Mouse (Mus musculus): Measurements from ENCODE around the gene Cntn6.

Cntn6 gene

DNA sequence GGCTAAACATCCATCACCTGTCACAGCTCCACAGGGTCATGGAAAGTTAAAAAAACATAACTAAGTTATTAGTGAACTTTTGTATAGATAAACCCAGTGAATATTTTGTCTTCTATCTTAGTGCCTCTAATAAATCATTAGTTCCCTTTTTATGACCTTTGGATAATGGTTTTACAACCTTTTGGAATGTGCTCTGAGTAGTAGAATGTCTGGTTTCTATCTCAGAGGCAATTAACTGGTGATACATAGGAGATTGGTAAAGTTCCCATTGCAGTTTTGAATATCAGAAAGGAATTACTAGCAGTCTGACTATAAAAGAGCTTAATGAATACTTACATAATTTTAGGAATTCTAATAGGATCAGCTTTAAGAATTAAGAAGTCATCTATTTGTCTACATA is 265.5 kb downstream of the Cntn6 start:
- no peak for DNase-seq (ENCODE audit: low spot score)

DNA sequence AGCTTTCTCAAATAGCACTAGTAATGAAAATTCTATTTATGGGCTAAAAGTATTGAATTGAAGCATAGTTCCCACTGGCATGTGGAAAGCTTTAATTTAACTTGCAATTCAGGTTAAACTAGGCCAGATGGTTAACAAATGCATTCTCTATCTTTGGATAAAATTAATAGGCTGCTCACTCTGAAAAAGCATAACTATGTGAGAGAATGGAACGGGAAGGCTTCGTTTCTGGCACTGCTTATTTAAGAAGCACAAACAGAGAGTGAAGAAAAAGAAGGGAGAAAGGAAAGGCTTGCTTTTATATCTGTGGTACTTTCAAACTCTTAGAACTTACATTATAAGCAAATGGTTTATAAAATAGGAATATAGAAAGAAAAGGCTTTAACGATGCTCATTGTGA is 268.6 kb downstream of the Cntn6 start:
- no peak for DNase-seq (ENCODE audit: low spot score)

DNA sequence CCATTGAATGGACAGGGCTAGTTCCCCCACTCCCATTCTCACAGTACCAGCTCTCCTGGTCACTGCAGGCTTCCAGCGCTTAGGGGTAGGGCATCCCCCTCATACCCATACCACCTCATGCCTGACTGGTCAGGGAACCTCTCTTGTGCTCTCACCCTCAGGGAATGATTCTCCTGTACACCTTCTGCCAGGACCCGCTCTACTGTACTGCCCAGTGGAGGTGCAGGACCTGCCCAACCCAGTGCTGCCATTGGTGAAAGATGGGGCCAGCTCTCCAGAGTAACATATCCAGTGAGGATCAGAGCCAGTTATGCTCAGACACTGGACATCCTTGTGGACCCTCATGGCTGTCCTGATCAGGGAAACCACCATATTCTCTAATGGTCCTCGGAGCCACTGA is 291.3 kb downstream of the Cntn6 start:
- no peak for DNase-seq (ENCODE audit: low spot score)

DNA sequence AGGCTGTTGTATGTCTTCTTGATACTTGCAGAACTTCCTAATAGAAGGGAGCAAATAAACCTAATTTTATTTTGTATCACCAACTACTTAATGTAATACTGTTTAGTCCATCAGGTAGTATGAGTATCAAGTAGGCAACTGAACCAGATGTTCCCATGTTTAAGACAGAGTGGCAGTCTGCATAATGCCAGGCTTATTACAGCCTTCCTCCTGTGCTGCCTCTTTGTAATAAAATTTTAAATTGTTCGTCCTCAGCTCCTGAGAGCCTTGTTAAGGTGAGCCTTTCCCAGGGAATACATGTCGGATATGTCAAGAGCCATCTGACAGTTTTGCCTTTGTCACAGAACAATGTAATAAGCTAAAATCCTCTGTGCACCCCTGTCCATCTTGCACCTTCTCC is 294.9 kb downstream of the Cntn6 start:
- no peak for DNase-seq (ENCODE audit: low spot score)

DNA sequence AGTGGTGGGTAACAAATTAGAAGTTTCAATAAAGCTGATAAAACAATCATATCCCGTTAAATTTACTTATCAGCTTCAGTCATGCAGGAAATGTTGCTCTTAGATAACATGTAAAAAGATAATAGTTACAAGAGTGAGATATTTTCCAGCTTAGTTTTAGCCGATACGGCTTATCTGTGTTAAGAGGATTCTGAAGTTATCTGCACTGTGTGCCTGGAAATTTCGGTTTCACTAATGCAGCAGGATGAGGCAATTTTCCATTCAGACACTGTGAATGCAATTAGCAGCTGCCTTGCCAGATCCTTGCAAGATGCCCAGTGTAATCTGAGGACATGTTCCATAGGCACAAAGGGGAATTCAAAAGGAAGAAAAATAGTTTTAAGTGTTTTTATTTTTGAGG is 315.9 kb downstream of the Cntn6 start:
- no peak for DNase-seq (ENCODE audit: low spot score)

GRCm38 (mm10) chr6:104815610-104816009 is 323.0 kb downstream of the Cntn6 start:
- DNase-seq (ENCODE audit: low spot score) = no peak

GRCm38 (mm10) chr6:104879711-104880110 is 387.1 kb downstream of the Cntn6 start:
- DNase-seq (ENCODE audit: low spot score) = no peak

GRCm38 (mm10) chr6:104884021-104884420 is 391.4 kb downstream of the Cntn6 start:
- no peak for DNase-seq (ENCODE audit: low spot score)

DNA sequence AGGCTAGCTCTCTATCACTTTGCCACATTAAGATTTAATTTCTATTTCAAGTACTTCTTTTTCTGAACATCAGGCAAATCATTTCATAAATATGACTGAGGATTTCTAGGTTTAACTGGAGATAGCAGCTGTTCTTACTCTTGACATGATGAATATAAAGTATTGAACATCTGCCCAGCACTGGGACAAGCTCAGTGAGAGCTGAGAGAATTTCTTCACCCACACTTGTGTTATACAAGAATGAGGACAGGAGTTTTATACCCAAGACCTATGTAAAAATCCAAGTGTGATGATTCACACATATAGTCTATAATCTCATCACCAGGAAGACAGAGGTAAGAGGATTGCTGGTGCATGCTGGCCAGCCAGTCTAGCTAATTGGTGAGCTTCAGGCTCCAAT is 393.2 kb downstream of the Cntn6 start:
- DNase-seq (ENCODE audit: low spot score) = no peak

- DNase-seq (ENCODE audit: low spot score) = no peak
Observed at GRCm38 (mm10) chr6:104891071-104891470, 398.5 kb downstream of the Cntn6 start.

Measured in T-cell, adult 2 months (primary cell).